Mouse (Mus musculus) T-cell, adult 2 months (primary cell): ENCODE results near the gene Vmn1r115.
"Not testable (repeated sequence)": the region's sequence is repeated elsewhere in the genome, so short reads cannot be mapped to it uniquely, and the experiment has no call there.

ENCODE experiments used
- DNase-seq: peaks from one replicate; pipeline ENCODE4 v3.0.0; 2022; ENCODE audit warnings: low spot score

Gene Vmn1r115

GRCm38 (mm10) chr7:20844885-20845284, at the start of gene Vmn1r115:
Gene Vmn1r115, minus strand, starts transcription at chr7:20844985.
- DNase-seq, result not testable (repeated sequence)

GRCm38 (mm10) chr7:20884021-20884420, 39.2 kb upstream of the Vmn1r115 start, which contains the start of gene Vmn1r117:
Gene Vmn1r117, minus strand, starts transcription at chr7:20884121.
- not testable (repeated sequence) for DNase-seq

GRCm38 (mm10) chr7:20871956-20872355, 27.2 kb upstream of the Vmn1r115 start, which contains the start of gene Vmn1r116:
Gene Vmn1r116, plus strand, starts transcription at chr7:20872256.
- DNase-seq, result not testable (repeated sequence)

GRCm38 (mm10) chr7:20812086-20812485, 32.7 kb downstream of the Vmn1r115 start, which contains the start of gene Vmn1r114:
Gene Vmn1r114, minus strand, starts transcription at chr7:20812186.
- DNase-seq, result not testable (repeated sequence)
